Mouse (Mus musculus) retina, postnatal 1 day (tissue): ENCODE data around the gene Dhx57.
"Not testable (repeated sequence)": the region's sequence is repeated elsewhere in the genome, so short reads cannot be mapped to it uniquely, and the experiment has no call there.

Experiments
- DNase-seq: peaks from one replicate; pipeline ENCODE4 v3.0.0-alpha.2; 2012

Gene Dhx57

GRCm38 (mm10) chr17:80252757-80253525, 37.3 kb downstream of the Dhx57 start:
- DNase-seq: no peak

GRCm38 (mm10) chr17:80243116-80243515, 47.2 kb downstream of the Dhx57 start:
- DNase-seq: no peak

GRCm38 (mm10) chr17:80241594-80241993, 48.7 kb downstream of the Dhx57 start:
- DNase-seq: no peak

DNA sequence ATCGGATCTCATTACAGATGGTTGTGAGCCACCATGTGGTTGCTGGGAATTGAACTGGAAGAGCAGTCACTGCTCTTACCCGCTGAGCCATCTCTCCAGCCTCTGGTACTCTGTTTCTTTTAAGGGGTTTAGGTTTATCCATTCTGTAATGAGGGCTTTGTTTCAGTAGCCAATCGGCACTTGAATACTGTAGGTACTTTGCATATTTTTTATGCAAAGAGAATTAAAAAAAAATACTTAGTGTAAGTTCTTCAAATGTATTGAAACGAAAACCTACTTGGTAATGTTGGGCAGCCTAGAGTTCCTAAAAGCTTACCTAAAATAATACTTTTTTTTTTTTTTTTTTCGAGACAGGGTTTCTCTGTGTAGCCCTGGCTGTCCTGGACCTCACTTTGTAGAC, 52.8 kb downstream of the Dhx57 start:
- no peak for DNase-seq

DNA sequence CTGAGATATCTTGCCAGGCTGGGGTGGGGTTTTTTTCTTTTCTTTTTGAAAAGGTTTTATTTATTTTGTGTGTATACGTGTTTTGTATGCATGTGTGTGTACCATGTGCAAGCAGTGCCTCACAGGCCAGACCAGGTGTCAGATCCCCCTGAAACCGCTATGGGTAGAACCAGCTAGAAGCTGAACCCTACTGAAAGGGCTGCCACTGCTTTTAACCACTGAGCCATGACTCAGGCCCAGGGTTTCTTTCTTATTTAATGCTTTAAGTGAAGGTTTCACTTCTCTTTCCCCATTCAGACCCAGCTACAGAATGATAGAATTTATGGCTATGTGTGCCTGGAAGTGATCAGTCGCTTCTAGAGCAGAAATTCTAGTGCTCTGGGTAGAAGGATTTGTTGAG, 53.5 kb downstream of the Dhx57 start:
- no peak for DNase-seq

DNA sequence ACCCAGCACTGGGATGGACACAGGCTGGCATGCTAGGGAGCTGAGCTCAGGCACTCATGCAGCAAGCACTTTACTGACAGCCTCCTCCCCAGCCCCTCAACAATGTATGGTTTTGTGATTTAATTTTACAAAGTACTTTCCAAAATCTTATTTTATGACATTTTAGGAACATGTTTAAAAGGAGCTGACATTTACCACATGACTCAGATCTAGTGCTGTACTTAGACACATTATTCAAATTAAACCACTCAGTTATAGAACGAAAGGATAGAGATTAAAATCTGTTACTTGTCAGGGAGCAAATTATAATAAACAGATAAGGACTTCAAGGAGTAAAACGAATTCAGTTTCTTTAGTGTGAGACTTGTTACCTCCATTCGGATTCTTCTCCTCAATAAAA, 54.8 kb downstream of the Dhx57 start:
- no peak for DNase-seq

DNA sequence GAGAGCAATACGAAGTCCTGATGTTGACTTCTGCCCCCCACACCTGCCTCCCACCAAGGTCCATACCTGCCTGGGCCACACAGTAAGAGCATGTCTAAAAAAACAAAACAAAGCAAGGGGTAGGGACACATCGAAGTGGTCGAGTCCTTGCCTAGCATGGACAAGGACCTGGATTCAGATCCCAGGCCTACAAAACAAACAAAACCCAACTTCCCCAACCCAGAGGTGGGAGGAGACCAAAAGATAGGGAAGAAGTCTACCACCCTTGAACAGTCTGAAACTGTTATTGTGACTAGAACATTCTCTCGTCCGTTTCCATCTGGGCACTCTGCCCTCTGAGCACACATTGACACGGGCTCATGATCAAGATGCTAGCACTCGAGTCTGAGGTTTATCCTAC, 55.9 kb downstream of the Dhx57 start:
- DNase-seq: no peak

DNA sequence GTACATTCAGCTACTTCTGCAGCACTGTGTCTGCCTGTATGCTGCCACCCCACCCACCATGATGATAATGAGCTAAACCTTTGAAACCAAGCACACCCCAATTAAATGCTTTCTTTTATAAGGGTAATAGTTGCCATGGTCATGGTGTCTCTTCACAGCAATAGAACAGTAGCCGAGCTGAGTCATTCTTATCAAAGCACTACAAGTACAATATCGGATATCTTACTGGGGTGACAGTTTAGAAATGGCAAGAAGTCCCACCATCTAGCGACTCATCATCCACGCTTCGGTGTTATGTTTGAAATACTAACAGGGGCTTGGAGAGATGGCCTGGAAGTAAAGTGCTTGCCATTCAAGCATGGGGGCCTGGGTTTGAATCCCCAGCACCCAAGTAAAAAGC, 56.4 kb downstream of the Dhx57 start:
- DNase-seq: no peak

DNA sequence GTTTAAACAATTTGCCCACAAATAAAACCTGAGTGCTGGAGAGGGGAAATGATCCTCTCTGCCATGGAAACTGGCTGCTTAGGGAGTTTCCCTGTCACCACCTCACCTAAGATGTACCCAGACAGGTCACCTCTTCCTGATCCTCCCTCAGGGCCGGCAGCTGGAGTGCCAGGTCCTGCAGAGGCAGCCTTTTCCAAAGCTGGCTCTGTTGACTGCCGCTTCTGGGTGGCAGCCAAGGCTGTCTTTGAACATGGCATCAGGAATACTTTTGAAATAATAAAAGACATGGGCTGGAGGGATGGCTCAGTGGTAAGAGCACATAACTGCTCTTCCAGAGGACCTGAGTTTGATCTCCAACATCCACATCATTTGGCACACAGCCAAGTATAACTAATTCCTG, 60.9 kb downstream of the Dhx57 start:
- no peak for DNase-seq

- DNase-seq: not testable (repeated sequence)
Observed at GRCm38 (mm10) chr17:80225142-80225541, 65.1 kb downstream of the Dhx57 start.

- DNase-seq: peak; percentile 95
Observed at GRCm38 (mm10) chr17:80224326-80225116, 65.8 kb downstream of the Dhx57 start, which contains the start of gene Gemin6. Gemin6 (plus strand) TSS chr17:80224441.

DNA sequence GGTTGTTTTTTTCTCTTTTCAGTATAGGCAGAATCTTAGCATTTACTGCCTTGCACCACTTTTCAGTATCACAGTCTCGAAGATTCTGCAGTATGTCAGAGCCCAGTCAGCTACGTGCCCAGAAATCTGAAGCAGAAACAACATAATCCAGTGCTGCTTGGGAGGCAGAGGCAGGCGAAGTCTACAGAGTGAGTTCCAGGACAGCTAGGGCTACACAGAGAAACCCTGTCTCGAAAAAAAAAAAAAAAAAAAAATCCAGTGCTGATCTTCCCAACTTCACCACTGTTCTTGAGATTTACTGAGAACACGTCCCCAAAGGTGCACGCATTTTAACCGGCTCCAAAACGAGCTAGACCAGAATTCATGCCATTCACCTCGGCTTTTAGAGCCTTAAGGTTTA, 66.4 kb downstream of the Dhx57 start:
- no peak for DNase-seq

DNA sequence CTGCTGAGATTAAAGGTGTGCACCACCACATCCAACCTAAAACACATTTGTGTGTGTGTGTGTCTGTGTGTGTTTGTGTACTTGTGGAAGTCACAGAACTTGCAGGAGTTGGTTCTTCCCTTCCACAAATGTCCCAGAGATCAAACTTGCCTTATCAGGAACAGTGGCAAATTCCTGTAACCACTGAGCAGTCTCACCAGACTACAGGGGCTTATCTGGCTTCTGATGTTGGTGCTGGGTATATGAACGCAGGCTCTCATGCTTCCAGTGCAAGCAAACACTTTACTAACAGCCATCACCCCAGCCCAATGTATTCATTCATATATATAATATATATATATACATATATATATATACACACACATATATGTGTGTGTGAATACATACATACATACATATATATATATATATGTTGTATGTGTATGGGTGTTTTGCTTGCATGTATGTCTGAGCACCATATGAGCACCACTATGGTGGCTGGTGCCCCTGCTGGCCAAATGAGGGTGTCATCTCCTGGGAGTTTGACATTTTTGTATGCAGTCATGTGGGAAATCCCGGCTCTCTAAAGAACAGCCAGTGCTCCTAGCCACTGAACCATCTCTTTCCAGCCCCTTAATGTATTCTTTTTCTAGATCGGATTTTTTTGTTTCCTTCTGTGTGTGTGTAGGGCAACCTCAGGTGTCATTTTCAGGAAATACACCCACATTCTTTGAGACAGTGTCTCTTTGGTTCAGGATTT, 68.2 kb downstream of the Dhx57 start:
- DNase-seq: peak; percentile 67

- no peak for DNase-seq
Observed at GRCm38 (mm10) chr17:80221202-80221601, 69.1 kb downstream of the Dhx57 start.

- DNase-seq: no peak
Observed at GRCm38 (mm10) chr17:80220131-80220530, 70.1 kb downstream of the Dhx57 start.

GRCm38 (mm10) chr17:80213998-80214397, 76.3 kb downstream of the Dhx57 start:
- not testable (repeated sequence) for DNase-seq

DNA sequence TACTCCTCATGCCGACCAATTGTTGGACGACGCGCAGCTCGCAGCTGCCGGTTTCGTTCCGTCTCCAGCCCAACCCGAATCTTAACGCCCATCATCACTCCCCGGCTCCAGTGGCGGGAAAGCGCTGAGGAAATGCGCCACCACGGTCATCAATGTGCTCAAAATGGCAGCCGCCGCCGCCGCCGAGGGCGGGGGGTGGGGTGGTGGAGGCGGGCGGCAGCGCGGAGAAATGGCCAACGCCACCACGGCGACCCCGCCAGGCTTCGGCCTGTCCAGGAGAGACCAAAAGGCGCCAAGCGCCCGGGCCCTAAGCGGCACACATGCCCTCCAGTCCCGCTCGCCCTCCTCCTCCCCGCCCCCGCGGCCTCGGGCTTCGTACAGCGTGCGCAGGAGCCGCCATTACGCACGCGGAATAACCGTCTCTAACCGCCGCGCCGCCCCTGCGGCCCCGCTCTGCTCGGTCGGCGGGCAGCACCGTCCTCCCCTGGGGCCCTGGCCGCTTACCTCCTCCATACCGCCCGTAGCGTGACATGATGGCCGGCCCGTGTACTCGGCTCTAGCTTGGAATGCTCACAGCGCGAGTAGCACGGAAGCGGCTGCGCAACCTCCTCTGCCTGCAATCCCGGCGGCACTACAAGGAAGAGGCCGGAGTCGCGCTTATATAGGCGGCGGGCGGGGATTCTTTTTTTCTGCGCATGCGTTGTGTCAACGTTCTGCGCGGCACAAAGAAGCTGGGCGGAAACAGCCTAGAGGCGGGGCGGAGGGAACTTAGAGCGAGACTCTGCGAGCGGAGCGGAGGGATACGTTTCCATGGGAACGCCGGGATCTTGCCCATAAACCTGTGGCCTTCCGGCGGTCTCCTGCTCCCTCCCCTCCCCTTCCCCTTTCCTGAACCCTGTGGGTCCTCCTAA, 83.3 kb downstream of the Dhx57 start, which contains the start of the genes Srsf7 and Ttc39d:
TSS of gene Srsf7 (minus strand) at position 637 of the 911 bp plus-strand sequence.
TSS of gene Ttc39d (plus strand) at position 790 of the 911 bp plus-strand sequence.
- peak; percentile 100 for DNase-seq

DNA sequence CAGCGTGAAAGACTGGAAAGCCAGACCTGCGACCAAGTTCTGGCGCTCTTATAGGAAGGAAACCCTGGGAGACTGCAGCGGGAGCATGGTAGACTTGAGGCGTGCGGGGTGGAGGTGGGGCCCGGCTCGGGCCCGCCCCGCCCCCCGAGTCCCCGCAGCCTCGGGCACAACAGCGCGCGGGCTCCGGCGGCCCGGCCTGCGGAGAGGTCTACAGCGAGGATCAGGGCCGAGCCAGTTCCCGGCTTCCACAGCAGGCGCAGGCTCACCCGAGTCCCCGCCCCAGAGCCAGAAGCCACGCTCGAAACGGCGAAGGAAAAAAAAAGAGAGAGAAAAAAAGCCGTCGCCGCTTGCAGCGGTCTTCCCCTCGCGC, 84.0 kb downstream of the Dhx57 start:
- DNase-seq: no peak

DNA sequence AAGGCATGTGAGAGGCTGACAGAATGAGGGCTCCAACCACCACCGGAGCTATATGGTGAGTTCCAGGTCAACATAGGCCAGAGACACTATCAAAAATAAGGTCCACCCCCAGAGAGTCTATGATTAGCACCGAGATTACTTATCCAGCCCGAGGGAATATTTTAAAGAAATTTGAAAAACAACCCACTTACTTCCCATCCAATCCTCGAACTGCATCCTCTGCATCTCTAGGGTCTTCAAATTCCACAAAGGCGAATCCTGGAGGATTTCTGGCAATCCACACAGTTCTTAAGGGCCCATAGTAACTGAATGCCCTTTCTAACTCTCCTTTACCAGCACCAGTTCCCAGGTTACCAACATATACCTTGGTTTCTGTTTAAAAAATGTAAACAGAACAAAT, 84.6 kb downstream of the Dhx57 start:
- no peak for DNase-seq

DNA sequence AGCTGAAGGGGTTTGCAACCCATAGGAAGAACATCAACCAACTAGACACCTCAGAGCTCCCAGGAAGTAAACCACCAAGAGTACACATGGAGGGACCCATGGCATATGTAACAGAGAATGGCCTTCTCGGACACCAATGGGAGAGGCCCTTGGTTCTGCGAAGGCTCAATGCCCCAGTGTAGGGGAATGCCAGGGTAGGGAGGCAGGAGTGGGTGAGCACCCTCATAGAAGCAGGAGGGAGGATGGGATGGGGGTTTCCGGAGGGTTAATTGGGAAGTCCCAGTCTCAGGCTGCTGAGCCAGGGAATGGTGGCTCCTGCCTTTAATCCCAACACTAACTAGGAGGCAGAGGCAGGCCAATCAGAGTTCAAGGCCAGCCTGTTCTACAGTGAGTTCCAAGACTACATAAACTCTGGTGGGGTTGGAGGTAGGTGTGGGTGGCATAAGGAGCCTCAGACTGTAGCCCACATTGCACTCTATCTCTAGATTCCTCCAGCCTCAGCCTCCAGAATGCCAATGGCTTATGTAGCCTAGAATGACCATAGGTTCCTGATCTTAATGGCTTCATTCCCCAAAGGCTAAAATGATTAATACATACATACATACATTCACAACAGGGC, 91.0 kb downstream of the Dhx57 start:
- no peak for DNase-seq

GRCm38 (mm10) chr17:80193075-80193474, 97.2 kb downstream of the Dhx57 start:
- DNase-seq: peak; percentile 49
